Mouse (Mus musculus) cortical plate, adult 2 months (tissue): ENCODE data around the gene Gm8113.
"Not testable (repeated sequence)": the region's sequence is repeated elsewhere in the genome, so short reads cannot be mapped to it uniquely, and the experiment has no call there.

Experiments used
- CTCF ChIP-seq: fragments of 200-500 bp; IDR thresholded peaks from 2 replicates; pipeline ENCODE4 v1.5.1; 2011; ENCODE audit warnings: mild to moderate bottlenecking, control low read depth, low read length; ENCODE audit not compliant: insufficient read depth; ENCODE audit errors: extremely low read depth
- POLR2A ChIP-seq: fragments of 200-500 bp; IDR thresholded peaks from 2 replicates; pipeline ENCODE4 v1.6.1; 2011; ENCODE audit warnings: mild to moderate bottlenecking, low read length, control low read depth; ENCODE audit not compliant: insufficient read depth; ENCODE audit errors: extremely low read depth

GRCm38 (mm10) chr14:43955074-43955473 lies 29.9 kb downstream of the Gm8113 start:
- TF ChIP-seq POLR2A, CTCF: not testable (repeated sequence)
